In the genomic region with DNA sequence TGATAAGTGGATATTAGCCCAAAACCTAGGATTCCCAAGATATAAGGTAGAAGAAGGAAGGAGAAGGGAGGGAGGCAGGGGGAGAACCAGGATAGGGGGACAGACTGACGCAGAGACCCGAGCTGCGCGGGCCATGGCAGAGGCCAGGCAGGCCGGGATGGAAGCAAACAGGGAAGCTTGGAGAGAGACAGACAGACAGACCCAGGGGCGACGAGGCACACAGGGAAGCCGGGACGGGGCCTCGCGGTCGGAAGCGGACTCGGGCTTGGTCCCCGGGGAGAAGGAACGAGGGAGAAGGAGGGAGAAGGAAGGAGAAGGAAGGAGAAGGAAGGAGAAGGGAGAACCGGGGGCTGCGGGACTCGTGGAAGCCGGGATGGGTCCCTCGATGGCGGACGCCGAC, we compare ENCODE assay signal across 9 mouse cellular contexts. TPM values are rescaled to one million over a fixed set of nuclear protein-coding genes. Genes with fewer than 3 reads are reported as not detected.
DNase-seq lines count a peak whose midpoint lies in the region; ATAC-seq and TF ChIP-seq lines count a peak whose summit lies in the region.
"Not testable (repeated sequence)": the region's sequence is repeated elsewhere in the genome, so short reads cannot be mapped to it uniquely, and the experiment has no call there.
"Had no signal": no experiment of that assay in that cellular context is flagged by ENCODE, and none has a peak within 500 bp of the region (broad histone marks: within the 10 kb centered on the region; RNA-seq: fewer than 3 reads in every experiment).

No protein-coding gene starts in this region.

- not testable (repeated sequence) for ATAC-seq in heart, postnatal 0 days (ENCODE audit: insufficient read depth, low read depth); liver, embryonic 13.5 days (ENCODE audit: low read depth)
- ATAC-seq in kidney, postnatal 0 days (replicated peaks; ENCODE audit: low FRiP score, low read depth) = peak; percentile 82; the same call in 1 of the 2 replicates
- peak; percentile 77 for ATAC-seq in midbrain, embryonic 15.5 days (replicated peaks)

- TF ChIP-seq CTCF in heart, postnatal 0 days (IDR thresholded peaks at IDR 0.05; ENCODE audit: low read depth); kidney, postnatal 0 days (IDR thresholded peaks at IDR 0.05; ENCODE audit: low read depth): not testable (repeated sequence)

- not testable (repeated sequence) for H3K4me1 ChIP-seq in forebrain, embryonic 10.5 days; heart, postnatal 0 days (ENCODE audit: control insufficient read depth, insufficient read depth); kidney, postnatal 0 days (replicated peaks; ENCODE audit: insufficient read depth, low read length); liver, embryonic 13.5 days (replicated peaks); midbrain, embryonic 15.5 days

- H3K27me3 ChIP-seq in forebrain, embryonic 10.5 days (ENCODE audit: poor library complexity, severe bottlenecking); heart, postnatal 0 days (ENCODE audit: control insufficient read depth, insufficient read depth, low read length); kidney, postnatal 0 days (ENCODE audit: insufficient read depth, low read length); liver, embryonic 13.5 days; midbrain, embryonic 15.5 days (replicated peaks): not testable (repeated sequence)

- H3K27ac ChIP-seq in forebrain, embryonic 10.5 days = peak overlapping the region; percentile 73
- peak overlapping the region; percentile 44 for H3K27ac ChIP-seq in heart, postnatal 0 days (ENCODE audit: low read depth)
- peak overlapping the region; percentile 58; the same call in 1 of the 2 replicates for H3K27ac ChIP-seq in kidney, postnatal 0 days
- H3K27ac ChIP-seq in liver, embryonic 13.5 days = not testable (repeated sequence)
- H3K27ac ChIP-seq in midbrain, embryonic 15.5 days = peak overlapping the region; percentile 52

- 0 out of 2 replicates have a peak overlapping the region, but pooled peaks have one; percentile 13 for H3K9ac ChIP-seq in heart, postnatal 0 days (replicated peaks; ENCODE audit: low read depth, low read length)
- H3K9ac ChIP-seq in kidney, postnatal 0 days (ENCODE audit: low read depth, low read length) = peak overlapping the region; percentile 28; the same call in 1 of the 2 replicates
- peak overlapping the region; percentile 11; the same call in 1 of the 2 replicates for H3K9ac ChIP-seq in liver, embryonic 13.5 days
- H3K9ac ChIP-seq in midbrain, embryonic 15.5 days = peak overlapping the region; percentile 1

- peak overlapping the region; percentile 45 for H3K4me2 ChIP-seq in heart, postnatal 0 days (ENCODE audit: low read depth, low read length)
- peak overlapping the region; percentile 46 for H3K4me2 ChIP-seq in kidney, postnatal 0 days (ENCODE audit: low read length)
- peak overlapping the region; percentile 51 for H3K4me2 ChIP-seq in liver, embryonic 13.5 days
- peak overlapping the region; percentile 26 for H3K4me2 ChIP-seq in midbrain, embryonic 15.5 days

- not testable (repeated sequence) for TF ChIP-seq EP300 in heart, postnatal 0 days (IDR thresholded peaks at IDR 0.05; ENCODE audit: low read depth)

- WGBS in forebrain, embryonic 10.5 days = 53% methylated on average over 24 of the region's 24 CpGs
- WGBS in heart, postnatal 0 days = 66% methylated on average over 24 of the region's 24 CpGs
- WGBS in kidney, postnatal 0 days = 37% methylated on average over 24 of the region's 24 CpGs
- 57% methylated on average over 24 of the region's 24 CpGs for WGBS in liver, embryonic 13.5 days (ENCODE audit: insufficient replicate concordance)
- whole genome bisulfite sequencing in midbrain, embryonic 15.5 days = 40% methylated on average over 24 of the region's 24 CpGs

- H3K4me3 ChIP-seq in forebrain, embryonic 10.5 days = peak overlapping the region; percentile 42
- H3K4me3 ChIP-seq in heart, postnatal 0 days (ENCODE audit: low read depth, low read length) = peak overlapping the region; percentile 40
- peak overlapping the region; percentile 30 for H3K4me3 ChIP-seq in kidney, postnatal 0 days (replicated peaks; ENCODE audit: low read depth, low read length)
- H3K4me3 ChIP-seq in liver, embryonic 13.5 days (replicated peaks) = peak overlapping the region; percentile 45
- H3K4me3 ChIP-seq in midbrain, embryonic 15.5 days = peak overlapping the region; percentile 32

- peak; percentile 50 for DNase-seq in A20 (ENCODE audit: low read depth, low spot score)
- DNase-seq in brain, adult 2 months (ENCODE audit: low read depth, low spot score) = peak; percentile 37
- peak; percentile 50 for DNase-seq in forebrain, embryonic 10.5 days (ENCODE audit: extremely low spot score, low spot score)
- DNase-seq in heart, postnatal 0 days (ENCODE audit: low spot score); liver, embryonic 13.5 days: not testable (repeated sequence)
- DNase-seq in kidney, postnatal 0 days (ENCODE audit: low spot score) = peak; percentile 64
- peak; percentile 21 to 27 for DNase-seq in spleen, adult 18-20 months

- not testable (repeated sequence) for H3K9me3 ChIP-seq in forebrain, embryonic 10.5 days; heart, postnatal 0 days (replicated peaks; ENCODE audit: control insufficient read depth, low read length); kidney, postnatal 0 days (replicated peaks; ENCODE audit: low read length); liver, embryonic 13.5 days (replicated peaks); midbrain, embryonic 15.5 days

- H3K36me3 ChIP-seq in forebrain, embryonic 10.5 days (replicated peaks); heart, postnatal 0 days (replicated peaks; ENCODE audit: control insufficient read depth, insufficient read depth, low read length); kidney, postnatal 0 days (ENCODE audit: insufficient read depth, low read length); liver, embryonic 13.5 days; midbrain, embryonic 15.5 days (replicated peaks): not testable (repeated sequence)

RNA-seq across cellular contexts. Expression of a gene that starts 0.5 kb away (rescaled TPM):
- polyA plus RNA-seq in forebrain, embryonic 10.5 days (2016; fragmentation: Nextera tagmentation; extraction: Ambion mirVana) = 1.1 and 1.5 TPM in 2 replicates
- total RNA-seq in heart, postnatal 0 days (2014; rRNA removed; ENCODE audit: low replicate concordance) = 1.8 TPM in 1 of 2 replicates, not detected in the other
- 1.7 and 2.4 TPM in 2 replicates for polyA plus RNA-seq in heart, postnatal 0 days (2015; fragmentation: Nextera tagmentation; extraction: Ambion mirVana)
- 2.2 and 3.3 TPM in 2 replicates for polyA plus RNA-seq in kidney, postnatal 0 days (2015; fragmentation: Nextera tagmentation; extraction: Ambion mirVana)
- polyA plus RNA-seq in liver, embryonic 13.5 days (2015; fragmentation: Nextera tagmentation; extraction: Ambion mirVana) = 1.4 and 1.5 TPM in 2 replicates
- polyA plus RNA-seq in midbrain, embryonic 15.5 days (2015; fragmentation: Nextera tagmentation; extraction: Ambion mirVana) = 10.8 and 13.3 TPM in 2 replicates

RNA-seq across cellular contexts. Expression of a gene that starts 23.1 kb away (rescaled TPM):
- 36.2 and 36.4 TPM in 2 replicates for polyA plus RNA-seq in forebrain, embryonic 10.5 days (2016; fragmentation: Nextera tagmentation; extraction: Ambion mirVana)
- 43.2 and 57.6 TPM in 2 replicates for total RNA-seq in heart, postnatal 0 days (2014; rRNA removed; ENCODE audit: low replicate concordance)
- 50.9 and 53.9 TPM in 2 replicates for polyA plus RNA-seq in heart, postnatal 0 days (2015; fragmentation: Nextera tagmentation; extraction: Ambion mirVana)
- 45.2 and 50.3 TPM in 2 replicates for polyA plus RNA-seq in kidney, postnatal 0 days (2015; fragmentation: Nextera tagmentation; extraction: Ambion mirVana)
- 15.3 and 16.2 TPM in 2 replicates for polyA plus RNA-seq in liver, embryonic 13.5 days (2015; fragmentation: Nextera tagmentation; extraction: Ambion mirVana)
- polyA plus RNA-seq in midbrain, embryonic 15.5 days (2015; fragmentation: Nextera tagmentation; extraction: Ambion mirVana) = 212 and 224 TPM in 2 replicates

RNA-seq across cellular contexts. Expression of a gene that starts 30.4 kb away (rescaled TPM):
- 0.20 TPM in 1 of 2 replicates, not detected in the other for polyA plus RNA-seq in forebrain, embryonic 10.5 days (2016; fragmentation: Nextera tagmentation; extraction: Ambion mirVana)
- total RNA-seq in heart, postnatal 0 days (2014; rRNA removed; ENCODE audit: low replicate concordance) = 0.88 TPM in 1 of 2 replicates, not detected in the other
- not detected in 2 replicates for polyA plus RNA-seq in heart, postnatal 0 days (2015; fragmentation: Nextera tagmentation; extraction: Ambion mirVana)
- polyA plus RNA-seq in kidney, postnatal 0 days (2015; fragmentation: Nextera tagmentation; extraction: Ambion mirVana) = 0.42 and 0.51 TPM in 2 replicates
- 0.13 and 0.19 TPM in 2 replicates for polyA plus RNA-seq in liver, embryonic 13.5 days (2015; fragmentation: Nextera tagmentation; extraction: Ambion mirVana)
- 0.67 and 1.6 TPM in 2 replicates for polyA plus RNA-seq in midbrain, embryonic 15.5 days (2015; fragmentation: Nextera tagmentation; extraction: Ambion mirVana)

RNA-seq across cellular contexts. Expression of a gene that starts 59.9 kb away (rescaled TPM):
- not detected in 2 replicates for polyA plus RNA-seq in forebrain, embryonic 10.5 days (2016; fragmentation: Nextera tagmentation; extraction: Ambion mirVana)
- not detected in 2 replicates for total RNA-seq in heart, postnatal 0 days (2014; rRNA removed; ENCODE audit: low replicate concordance)
- polyA plus RNA-seq in heart, postnatal 0 days (2015; fragmentation: Nextera tagmentation; extraction: Ambion mirVana) = not detected in 2 replicates
- not detected in 2 replicates for polyA plus RNA-seq in kidney, postnatal 0 days (2015; fragmentation: Nextera tagmentation; extraction: Ambion mirVana)
- not detected in 2 replicates for polyA plus RNA-seq in liver, embryonic 13.5 days (2015; fragmentation: Nextera tagmentation; extraction: Ambion mirVana)
- polyA plus RNA-seq in midbrain, embryonic 15.5 days (2015; fragmentation: Nextera tagmentation; extraction: Ambion mirVana) = 0.01 TPM in 1 of 2 replicates, not detected in the other
- polyA plus RNA-seq: C2C12 had no signal
